Mouse (Mus musculus): Measurements from ENCODE around the gene AB124611.
"Not testable (repeated sequence)": the region's sequence is repeated elsewhere in the genome, so short reads cannot be mapped to it uniquely, and the experiment has no call there.

AB124611 gene

DNA sequence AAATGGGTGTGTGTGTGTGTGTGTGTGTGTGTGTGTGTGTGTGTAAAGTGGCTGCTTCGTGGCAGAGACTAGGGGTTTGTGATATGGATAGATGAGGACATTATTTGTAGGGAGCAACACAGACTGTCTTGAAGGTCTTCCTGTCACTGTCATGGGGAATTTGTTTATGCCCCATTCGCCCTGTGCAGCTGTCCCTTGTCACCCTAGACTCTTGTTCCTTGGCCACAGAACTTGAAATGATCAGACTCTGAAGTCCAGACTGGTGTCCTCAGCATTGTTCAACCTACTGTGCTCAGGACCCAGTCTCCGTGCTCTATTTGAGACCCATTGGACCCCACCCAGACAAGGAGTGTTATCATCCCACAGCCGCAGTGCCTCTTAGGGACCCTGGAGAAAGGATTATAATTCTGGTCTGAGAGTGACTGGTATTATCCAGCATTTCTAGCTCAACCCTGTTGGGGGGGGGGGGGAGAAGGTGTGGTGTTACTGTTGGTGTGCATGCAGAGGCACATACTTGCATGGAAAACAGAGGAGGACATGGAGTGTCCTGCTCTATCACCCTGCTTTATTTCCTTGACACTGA lies 39.1 kb downstream of the AB124611 start:
- no peak for DNase-seq

DNA sequence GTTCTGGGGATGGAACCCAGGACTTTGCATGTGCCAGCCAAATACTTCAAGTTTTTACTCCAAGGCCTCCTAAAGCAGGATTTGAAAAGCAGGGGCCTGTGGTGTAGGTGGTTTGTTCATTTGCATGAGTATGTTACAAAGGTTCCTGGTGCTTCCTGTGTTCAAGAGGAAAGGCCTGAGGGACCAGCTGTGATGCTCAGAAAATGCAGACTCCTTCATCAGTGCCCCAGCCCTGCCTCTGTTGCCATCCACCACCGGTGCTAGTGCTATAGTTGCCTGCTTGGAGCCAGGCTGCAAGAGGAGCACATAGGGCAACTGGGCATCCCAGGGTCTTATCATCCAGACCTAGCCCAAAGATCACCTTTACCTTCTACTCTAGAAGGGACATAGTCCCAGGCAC lies 40.6 kb downstream of the AB124611 start:
- no peak for DNase-seq

DNA sequence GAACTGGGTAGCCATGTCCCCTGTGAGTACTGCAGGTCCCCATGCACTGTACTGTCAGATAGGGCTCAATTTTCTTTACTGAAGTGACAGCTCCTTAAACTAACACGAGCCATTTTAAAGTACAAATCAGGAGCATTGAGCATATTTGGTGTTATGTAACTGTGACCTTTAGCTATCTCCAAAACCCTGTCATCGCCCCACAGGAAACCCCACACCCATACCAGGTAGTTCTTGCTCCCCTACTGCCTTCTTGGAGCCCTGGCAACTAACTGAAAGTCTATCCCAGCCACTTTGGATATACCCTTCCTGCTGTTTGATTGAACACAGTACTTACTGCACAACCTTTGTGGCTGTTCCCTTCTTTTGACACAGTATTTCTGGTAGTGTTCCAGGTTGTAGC lies 41.1 kb downstream of the AB124611 start:
- DNase-seq: no peak

DNA sequence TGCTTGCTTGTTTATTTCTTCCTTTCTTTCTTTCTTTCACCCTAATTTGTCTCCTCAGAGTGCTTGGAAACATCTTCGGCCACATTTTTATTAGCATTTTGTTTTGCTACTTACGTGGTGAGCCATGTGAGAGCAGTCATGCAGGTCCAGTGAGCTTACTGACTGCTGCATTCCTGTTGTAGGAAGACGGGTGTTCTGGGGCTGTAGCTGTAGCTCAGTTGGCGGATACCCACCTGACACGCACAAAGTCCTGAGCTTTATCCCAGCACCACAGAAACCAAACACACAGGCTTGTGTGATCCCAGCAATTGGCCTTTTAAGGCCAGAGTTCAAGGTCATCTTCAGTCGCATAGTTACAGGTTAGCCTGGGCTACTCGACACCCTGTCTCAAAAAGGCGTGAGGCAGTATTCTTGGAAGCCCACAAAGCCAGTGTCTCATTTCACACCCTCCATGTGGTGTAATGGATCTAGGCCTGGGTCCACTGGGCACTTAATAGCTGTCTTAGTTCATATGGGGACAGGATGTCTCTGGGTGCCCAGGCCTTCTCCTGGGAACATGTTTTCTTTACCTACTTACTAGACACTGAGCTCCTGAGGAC lies 42.8 kb downstream of the AB124611 start:
- DNase-seq: no peak

DNA sequence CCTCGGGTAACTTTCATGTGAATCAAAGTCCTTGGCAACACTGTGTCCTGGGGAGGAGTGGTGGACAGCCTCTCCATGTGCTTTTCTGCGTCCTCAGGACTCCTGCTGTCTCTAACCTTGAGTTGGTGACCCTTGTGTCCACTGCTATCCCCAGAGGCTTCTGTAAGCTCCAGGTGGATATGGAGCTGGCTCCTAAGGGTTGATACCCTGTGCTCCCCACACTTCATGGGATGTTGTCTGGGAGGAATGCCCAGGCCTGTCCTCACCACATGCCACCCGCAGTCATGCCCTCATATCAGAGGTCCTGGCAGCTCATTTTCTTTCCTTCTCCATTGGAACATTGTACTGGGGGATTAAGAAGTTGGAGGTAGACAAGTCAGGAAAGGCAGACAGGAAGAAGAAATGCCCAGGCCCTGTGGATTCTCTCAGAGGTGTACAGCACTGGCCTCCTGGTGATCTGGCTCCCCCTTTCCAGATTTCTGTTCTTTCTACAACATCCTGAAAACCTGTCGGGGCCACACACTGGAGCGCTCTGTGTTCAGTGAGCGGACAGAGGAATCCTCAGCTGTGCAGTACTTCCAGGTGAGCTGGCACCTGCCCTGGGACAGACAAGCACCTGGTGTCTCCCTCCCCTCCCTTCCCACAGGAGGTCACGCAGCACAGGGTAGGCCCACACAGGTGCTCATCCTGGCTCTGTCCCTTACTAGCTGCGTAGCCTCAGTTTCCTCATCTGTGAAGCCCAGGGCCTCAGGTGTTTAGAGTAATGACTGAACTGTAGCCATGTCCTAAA lies 48.2 kb downstream of the AB124611 start:
- DNase-seq: peak; percentile 95

DNA sequence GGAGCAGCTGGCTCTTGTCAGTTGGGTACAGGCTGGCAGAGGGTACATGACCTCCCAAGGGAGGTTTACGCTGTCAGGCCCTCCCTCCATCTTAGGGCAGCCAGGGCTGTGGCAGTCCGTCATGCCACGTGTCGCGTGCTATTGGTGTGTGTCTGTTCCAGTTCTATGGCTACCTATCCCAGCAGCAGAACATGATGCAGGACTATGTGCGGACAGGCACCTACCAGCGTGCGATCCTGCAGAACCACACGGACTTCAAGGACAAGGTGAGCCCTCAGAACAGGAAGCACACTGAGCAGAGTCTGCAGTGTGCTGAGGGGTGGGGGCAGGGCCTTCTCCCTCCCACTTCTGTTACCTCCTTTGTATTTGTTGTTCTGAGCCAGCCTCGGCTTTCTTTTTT lies 49.3 kb downstream of the AB124611 start:
- no peak for DNase-seq

DNA sequence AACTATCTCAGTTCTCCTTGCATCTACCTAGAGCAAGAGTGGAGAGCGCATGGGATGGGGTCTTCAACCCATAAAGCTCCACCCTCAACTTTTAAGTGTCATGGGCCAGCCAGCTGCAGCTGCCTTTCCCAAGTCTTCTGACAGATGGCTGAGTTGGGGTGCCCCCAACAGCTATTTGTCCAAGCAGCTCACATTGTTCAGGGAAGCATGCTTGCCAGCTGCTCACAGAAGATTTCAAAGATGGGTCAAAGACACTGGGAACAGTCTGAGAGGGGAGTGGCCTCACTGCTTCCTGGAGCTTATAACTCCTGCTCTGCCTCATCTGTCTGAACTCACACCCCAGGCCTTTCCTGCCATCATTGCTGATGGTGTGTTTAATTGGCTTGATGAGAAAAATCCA lies 50.3 kb downstream of the AB124611 start:
- DNase-seq: no peak

DNA sequence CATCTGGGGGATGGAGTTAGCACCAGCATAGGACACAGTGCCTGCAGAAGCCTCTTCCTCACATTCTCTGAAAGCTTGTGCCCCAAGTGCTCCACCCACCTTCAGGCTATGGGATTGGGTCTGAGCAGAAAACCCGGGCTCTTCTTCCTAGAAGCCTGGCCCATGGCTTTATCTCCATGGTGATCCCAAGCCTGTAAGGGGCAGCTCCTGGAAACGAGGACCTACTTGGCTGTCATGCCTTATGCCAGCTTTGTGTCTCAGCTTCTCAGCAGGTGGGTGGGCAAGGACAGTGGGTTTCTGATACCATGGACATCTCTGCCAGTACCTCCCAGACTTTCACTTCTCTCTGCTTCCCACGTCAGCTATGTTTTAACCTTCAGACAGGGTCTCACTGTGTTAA lies 52.2 kb downstream of the AB124611 start:
- DNase-seq: no peak

DNA sequence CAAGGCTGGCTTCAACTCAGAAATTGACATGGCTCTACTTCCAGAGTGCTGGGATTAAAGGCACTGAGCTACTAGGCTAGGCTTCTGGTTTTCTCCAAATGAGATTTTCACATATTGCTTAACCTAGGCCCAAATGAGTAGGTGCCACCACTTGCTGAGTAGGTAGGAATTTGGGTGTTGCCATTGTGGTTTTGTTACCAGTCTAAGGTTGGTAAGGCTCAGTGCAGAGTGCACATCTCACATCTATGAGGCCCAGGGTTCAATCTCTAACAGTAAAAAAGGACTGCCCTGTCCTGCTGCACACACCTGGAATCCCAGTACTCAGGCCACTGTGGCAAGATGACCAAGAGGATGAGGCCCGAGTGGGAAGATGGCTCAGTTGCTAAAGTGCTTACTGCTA lies 59.4 kb downstream of the AB124611 start:
- peak; percentile 82 for DNase-seq

DNA sequence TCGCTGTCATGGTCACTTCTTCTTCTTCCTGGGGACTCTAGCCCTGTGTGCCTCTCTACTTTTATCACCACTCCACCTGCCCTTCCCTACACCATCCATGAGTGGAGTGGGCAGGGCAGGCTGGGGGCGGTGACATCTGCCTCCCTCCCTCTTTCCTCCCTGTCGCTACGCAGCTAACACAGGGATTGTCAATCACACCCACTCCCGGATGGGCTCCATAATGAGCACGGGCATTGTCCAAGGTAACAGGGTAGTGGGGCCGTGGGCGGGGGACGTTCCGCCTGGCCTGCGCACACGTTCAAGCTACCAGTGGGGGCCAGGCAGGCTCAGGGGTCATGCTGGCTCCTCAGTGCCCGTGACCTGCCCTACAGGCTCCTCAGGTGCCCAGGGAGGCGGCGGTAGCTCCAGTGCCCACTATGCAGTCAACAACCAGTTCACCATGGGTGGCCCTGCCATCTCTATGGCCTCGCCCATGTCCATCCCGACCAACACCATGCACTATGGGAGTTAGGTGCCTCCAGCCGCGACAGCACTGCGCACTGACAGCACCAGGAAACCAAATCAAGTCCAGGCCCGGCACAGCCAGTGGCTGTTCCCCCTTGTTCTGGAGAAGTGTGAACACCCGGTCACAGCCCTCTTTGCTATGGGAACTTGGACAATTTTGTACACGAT lies 61.8 kb downstream of the AB124611 start:
- DNase-seq: peak; percentile 94

DNA sequence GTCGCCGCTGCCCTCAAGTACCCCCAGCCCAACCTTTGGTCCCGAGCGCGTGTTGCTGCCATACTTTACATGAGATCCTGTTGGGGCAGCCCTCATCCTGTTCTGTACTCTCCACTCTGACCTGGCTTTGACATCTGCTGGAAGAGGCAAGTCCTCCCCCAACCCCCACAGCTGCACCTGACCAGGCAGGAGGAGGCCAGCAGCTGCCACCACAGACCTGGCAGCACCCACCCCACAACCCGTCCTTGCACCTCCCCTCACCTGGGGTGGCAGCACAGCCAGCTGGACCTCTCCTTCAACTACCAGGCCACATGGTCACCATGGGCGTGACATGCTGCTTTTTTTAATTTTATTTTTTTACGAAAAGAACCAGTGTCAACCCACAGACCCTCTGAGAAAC lies 62.4 kb downstream of the AB124611 start:
- no peak for DNase-seq

DNA sequence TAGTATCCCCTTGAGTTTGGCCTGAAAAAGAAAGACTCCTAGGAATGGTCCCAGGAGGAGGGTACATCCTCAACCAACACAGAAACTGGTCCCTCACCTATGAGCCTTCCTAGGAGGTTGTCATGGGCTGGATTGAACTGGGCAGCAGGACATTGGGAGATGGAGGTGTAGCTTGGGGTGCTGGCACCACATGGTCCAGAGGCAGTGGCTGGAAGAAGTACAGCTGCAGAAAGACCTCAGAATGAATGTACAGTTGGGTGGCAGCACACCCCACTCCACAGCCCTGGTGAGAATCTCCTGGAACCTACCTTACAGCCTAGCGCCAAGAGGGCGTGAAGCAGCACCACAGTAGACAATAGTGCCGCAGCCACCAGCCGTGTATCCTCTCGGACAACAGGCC lies 63.6 kb downstream of the AB124611 start:
- no peak for DNase-seq

DNA sequence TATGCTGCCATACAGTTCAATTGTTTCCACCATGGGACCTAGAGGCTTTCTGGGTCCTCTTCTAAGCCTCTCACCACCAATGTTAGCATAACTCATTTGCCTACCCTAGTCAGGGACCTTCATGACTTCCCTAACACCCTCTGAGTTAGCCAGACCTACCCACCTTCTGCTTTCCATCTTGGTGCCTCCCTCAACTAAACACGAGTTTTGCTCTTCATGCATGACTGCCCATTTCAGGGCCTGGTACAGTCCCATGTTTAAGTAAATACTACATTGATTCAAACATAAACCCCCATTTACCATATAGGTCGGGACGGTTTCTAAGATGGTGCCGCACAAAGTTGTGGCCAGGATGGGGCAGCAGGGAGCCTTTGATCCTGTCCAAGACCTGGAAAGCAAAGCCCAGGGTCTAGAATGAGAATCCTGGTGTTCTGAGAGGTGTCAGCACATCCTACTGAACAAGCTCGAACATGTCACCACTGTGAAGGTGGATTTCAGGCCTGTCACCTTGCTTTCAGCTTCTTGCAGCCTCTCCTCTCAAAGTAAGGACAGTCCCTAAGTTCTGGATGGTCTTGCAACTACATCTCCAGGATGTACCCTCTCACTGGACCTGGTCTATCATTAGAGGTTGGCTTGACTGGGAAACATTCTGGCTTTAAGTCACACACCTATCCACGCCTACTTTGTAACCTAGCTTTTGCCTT lies 65.3 kb downstream of the AB124611 start:
- DNase-seq: no peak

DNA sequence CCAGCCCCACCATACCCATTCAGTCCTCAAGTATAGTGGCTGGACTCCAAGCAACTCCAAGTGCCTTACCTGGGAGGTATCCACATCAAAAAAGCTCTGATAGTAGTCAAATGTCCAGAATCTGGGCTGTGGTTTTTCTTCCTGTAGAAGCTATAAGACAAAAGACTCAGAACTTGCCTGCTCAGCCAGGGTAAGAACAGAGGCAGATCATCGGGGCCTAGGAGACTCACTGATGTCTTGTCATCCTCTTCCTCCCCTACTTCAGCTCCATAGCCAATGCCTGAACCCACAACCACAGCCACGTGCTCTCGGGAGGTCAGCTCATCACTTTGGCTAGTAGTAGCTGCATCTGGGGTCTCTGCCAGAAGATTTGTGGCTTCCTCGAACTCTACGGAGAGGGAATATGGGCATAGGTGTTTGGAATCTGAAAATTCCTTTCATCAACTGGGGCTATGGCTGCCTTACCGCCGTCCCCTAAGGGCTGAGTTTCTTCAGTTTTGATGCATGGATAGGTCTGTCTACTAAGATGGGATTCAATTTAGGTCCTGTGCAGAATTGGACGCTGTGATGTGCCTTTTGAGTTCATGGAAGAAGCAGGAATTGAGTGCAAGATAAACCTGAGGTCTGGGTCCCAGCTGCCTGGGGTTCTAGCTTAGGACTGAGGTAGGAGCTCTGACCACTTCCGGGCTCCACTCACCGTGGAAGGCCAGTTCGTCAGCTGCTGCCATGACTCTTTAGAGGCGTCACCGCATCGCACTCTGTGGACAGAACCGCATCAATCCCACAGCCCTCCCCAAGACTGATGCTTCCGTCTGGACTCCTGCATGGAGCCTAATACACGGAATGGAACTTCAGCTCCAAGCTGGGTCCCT lies 66.1 kb downstream of the AB124611 start:
- no peak for DNase-seq

DNA sequence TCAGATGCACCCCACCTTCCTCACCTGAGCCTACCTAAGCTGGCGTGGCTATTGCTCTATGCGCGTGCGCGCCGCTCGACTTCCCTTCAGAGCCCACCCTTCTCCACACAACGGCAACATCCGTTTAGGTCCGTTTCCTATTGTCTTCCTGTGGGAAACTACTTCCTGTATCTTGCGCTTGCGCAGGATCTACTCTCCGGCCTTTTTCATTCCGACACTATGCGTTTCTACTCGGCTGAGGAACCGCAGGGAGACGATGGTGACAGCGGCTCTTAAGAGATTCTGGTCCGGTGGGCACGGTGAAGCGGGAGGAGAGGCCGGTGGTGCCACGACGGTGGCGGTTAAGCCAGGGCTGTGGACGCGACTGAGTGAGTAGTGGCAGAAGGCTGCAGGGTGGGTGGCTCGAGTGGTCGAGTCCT lies 66.7 kb downstream of the AB124611 start, which contains the start of the genes Timm29 and Yipf2:
TSS of gene Timm29 (plus strand) at position 20 of the 419 bp plus-strand sequence.
TSS of gene Yipf2 (minus strand) at position 126 of the 419 bp plus-strand sequence.
- DNase-seq: peak; percentile 99

DNA sequence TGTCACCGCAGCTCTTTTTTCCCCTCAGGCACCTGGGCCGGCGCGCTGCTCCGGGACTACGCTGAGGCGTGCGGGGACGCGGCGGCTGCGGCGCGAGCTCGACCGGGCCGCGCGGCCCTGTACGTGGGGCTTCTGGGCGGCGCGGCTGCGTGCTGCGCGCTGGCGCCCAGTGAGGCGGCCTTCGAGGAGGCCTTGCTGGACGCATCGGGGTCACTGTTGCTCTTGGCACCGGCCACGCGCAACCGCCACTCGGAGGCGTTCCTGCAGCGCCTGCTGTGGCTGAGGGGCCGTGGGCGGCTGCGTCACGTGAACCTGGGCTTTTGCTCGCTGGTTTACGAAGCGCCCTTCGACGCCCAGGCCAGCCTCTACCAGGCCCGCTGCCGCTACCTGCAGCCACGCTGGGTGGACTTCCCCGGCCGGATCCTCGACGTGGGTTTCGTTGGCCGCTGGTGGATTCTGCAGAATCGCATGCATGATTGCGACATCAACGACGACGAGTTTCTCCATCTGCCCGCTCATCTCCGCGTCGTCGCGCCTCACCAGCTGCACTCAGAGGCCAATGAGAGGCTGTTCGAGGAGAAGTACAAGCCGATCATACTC lies 67.2 kb downstream of the AB124611 start:
- DNase-seq: peak; percentile 94

DNA sequence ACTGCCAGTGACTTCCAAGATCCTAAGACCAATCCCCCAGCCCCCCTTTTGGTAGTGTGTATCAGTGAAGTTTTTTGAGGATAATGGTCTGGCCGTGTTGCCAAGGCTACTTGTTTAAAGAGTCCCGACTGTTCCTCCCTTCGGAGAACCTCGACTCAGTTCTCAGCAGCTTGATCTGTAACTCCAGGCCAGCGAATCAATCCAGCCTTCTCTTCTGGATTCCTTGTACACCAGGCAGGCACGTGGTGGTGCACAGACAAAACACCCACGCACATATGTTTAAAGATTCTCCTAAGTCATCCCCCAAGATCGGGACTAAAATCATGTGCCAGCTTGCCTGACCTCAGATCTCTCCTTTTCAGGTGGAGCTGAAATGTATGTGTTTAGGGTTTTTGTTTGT lies 68.4 kb downstream of the AB124611 start:
- DNase-seq: not testable (repeated sequence)

DNA sequence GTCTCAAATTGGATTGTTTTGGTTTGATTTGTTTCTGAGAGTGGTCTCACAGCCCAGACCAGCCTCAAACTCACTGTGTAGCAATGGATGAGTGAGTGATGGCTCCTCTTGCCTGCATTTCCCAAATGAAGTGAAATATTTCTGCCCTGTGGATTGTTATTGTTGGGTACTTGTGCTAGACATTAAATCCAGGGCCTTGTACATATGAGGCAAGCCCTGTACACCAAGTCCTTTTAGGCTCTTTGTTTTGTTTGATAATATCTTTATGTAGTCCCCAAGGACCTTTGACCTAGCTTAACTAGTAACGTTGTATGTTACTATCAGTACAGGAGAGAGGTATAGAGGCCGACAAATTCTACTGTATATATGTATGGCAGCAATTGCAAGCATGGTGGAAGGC lies 68.9 kb downstream of the AB124611 start:
- DNase-seq: no peak

Data from heart, adult 11 months (tissue).